Comparison of ENCODE assay signal across 9 mouse cellular contexts in the genomic region with DNA sequence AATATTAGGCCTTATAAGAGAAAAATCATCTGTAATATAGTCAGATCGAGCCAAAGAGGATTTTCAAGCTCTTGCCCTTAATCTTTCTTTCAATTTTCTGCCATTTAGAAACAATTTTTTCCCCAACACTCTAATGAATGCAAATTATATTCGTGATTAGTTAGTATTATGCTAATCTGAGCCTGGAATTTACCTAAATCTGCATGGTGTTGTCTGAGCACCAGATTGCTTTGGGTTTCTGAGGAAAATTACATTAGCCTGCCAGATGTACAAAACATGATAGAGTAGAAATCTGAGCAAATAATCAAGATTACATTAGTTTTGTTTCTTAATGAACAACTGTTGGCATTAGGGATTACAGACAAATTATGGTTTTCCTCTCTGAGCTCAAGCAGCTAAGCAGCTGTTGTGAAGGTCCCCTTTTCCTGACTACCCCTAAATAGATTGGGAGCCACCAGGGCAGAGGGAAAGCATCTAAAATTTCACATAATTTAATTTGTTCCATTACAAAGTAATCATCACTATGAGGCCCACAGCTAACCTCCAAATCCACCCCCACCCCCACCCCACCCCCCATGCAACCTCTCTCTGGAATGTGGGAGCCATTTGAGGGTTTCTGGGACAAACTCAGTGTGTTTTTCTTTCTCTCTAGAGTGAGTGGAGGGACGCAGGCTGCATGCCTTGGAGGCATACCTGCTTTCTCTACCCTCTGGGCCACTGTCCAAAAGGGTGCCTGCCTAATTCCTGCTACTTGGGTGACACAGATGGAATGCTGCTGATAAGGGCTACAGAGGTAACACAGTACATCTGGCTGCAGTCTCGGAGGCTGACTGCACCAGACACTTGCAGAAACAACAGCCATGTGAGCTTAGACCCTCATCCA. TPM values are rescaled to one million over a fixed set of nuclear protein-coding genes. Genes with fewer than 3 reads are reported as not detected.
A peak's percentile ranks its signal among the peaks of the same experiment; 100 is the strongest.
DNase-seq lines count a peak whose midpoint lies in the region; ATAC-seq and TF ChIP-seq lines count a peak whose summit lies in the region.
"Had no signal": no experiment of that assay in that cellular context is flagged by ENCODE, and none has a peak within 500 bp of the region (broad histone marks: within the 10 kb centered on the region; RNA-seq: fewer than 3 reads in every experiment).

No protein-coding gene starts in this region.

- H3K36me3 ChIP-seq in neural tube, embryonic 13.5 days = no peaks in the 10 kb centered on the region
- no peaks in the 10 kb centered on the region for H3K36me3 ChIP-seq in forebrain, postnatal 0 days (ENCODE audit: insufficient read depth)
- H3K36me3 ChIP-seq in myocyte (ENCODE audit: control insufficient read depth, insufficient read depth) = no peaks in the 10 kb centered on the region

- TF ChIP-seq CTCF in forebrain, postnatal 0 days (IDR thresholded peaks at IDR 0.05; ENCODE audit: low read depth) = no peak

- no peaks in the 10 kb centered on the region for H3K27me3 ChIP-seq in neural tube, embryonic 13.5 days
- H3K27me3 ChIP-seq in forebrain, postnatal 0 days (ENCODE audit: insufficient read depth, low read length) = no peaks in the 10 kb centered on the region
- H3K27me3 ChIP-seq in myocyte (ENCODE audit: control insufficient read depth, insufficient read depth, insufficient read length) = no peaks in the 10 kb centered on the region
- H3K27me3 ChIP-seq: megakaryocyte, embryonic 14.5 days had no signal

- H3K9me3 ChIP-seq in neural tube, embryonic 13.5 days = no peaks in the 10 kb centered on the region
- H3K9me3 ChIP-seq in forebrain, postnatal 0 days (ENCODE audit: low read length) = no peaks in the 10 kb centered on the region
- H3K9me3 ChIP-seq: megakaryocyte, embryonic 14.5 days had no signal

- H3K4me3 ChIP-seq in neural tube, embryonic 13.5 days = no peak overlapping the region
- H3K4me3 ChIP-seq in forebrain, postnatal 0 days (ENCODE audit: low read depth, low read length) = no peak overlapping the region
- no peak overlapping the region for H3K4me3 ChIP-seq in myocyte

- H3K79me2 ChIP-seq in myocyte (ENCODE audit: control insufficient read depth, insufficient read depth) = no peaks in the 10 kb centered on the region

- no peak overlapping the region for H3K4me2 ChIP-seq in neural tube, embryonic 13.5 days
- H3K4me2 ChIP-seq in forebrain, postnatal 0 days (ENCODE audit: low read depth) = no peak overlapping the region
- H3K4me2 ChIP-seq in myocyte (ENCODE audit: low read depth) = peak overlapping the region; percentile 55

- DNase-seq in neural tube, embryonic 10.5 days (ENCODE audit: extremely low spot score, low spot score) = no peak
- no peak for DNase-seq in forebrain, postnatal 0 days
- DNase-seq in kidney, postnatal 25 days = peak; percentile 22 to 50
- DNase-seq in thymus, postnatal 0 days (ENCODE audit: low spot score) = no peak
- DNase-seq in liver = no peak
- no peak for DNase-seq in left cerebral cortex, adult 11 months (ENCODE audit: low spot score)

- ATAC-seq in neural tube, embryonic 13.5 days (ENCODE audit: low read depth) = peak; percentile 26; the same call in 1 of the 2 replicates
- peak; percentile 59; the same call in 1 of the 2 replicates for ATAC-seq in forebrain, postnatal 0 days

- H3K9ac ChIP-seq in neural tube, embryonic 13.5 days = no peak overlapping the region
- H3K9ac ChIP-seq in forebrain, postnatal 0 days = no peak overlapping the region

- H3K4me1 ChIP-seq in neural tube, embryonic 13.5 days (replicated peaks) = peaks cover 42% of the 10 kb centered on the region
- H3K4me1 ChIP-seq in forebrain, postnatal 0 days (ENCODE audit: insufficient read depth) = peaks cover 5% of the 10 kb centered on the region; the same call in 1 of the 2 replicates

- H3ac ChIP-seq in myocyte (ENCODE audit: control insufficient read depth, insufficient read length) = no peak overlapping the region

- WGBS in neural tube, embryonic 13.5 days = 41% methylated on average over 4 of the region's 4 CpGs
- WGBS in forebrain, postnatal 0 days = 22% methylated on average over 4 of the region's 4 CpGs

- TF ChIP-seq POLR2A in myocyte (IDR thresholded peaks at IDR 0.05; ENCODE audit: insufficient read length, low read depth) = no peak

- peak overlapping the region; percentile 79 for H3K27ac ChIP-seq in neural tube, embryonic 13.5 days (replicated peaks)
- H3K27ac ChIP-seq in forebrain, postnatal 0 days (ENCODE audit: low read depth, low read length) = peak overlapping the region; percentile 21; the same call in 1 of the 2 replicates

TF ChIP-seq in myocyte, 11 proteins besides CTCF, POLR2A, EP300 and RAD21:
- TF ChIP-seq MYOD1 (IDR thresholded peaks at IDR 0.05; ENCODE audit: control insufficient read depth in 1 of 3, insufficient read length in 2 of 3, low read depth in 2 of 3) (peak in 1 of 3 experiments; percentile 35), TCF3 (IDR thresholded peaks at IDR 0.05; ENCODE audit: insufficient read length, low read depth) (no peak)
TF ChIP-seq in myocyte: peak in this region for 1.

RNA-seq across cellular contexts. Expression of gene Nfib, which starts 14.2 kb away (rescaled TPM):
- 71.3 and 81.2 TPM in 2 replicates for polyA plus RNA-seq in neural tube, embryonic 13.5 days (2015; fragmentation: Nextera tagmentation; extraction: Ambion mirVana)
- total RNA-seq in forebrain, postnatal 0 days (2014; rRNA removed) = 114 and 135 TPM in 2 replicates
- polyA plus RNA-seq in forebrain, postnatal 0 days (2015; fragmentation: Nextera tagmentation; extraction: Ambion mirVana) = 40.2 and 69.0 TPM in 2 replicates
- 7.7 TPM for polyA plus RNA-seq in myocyte (2012; fragmentation: generic; extraction: Trizol)
- polyA plus RNA-seq in thymus, postnatal 0 days (2015; fragmentation: Nextera tagmentation; extraction: Ambion mirVana) = 6.9 and 10.4 TPM in 2 replicates

Comparison
In these comparisons a context has a peak if more than half of its experiments do, and no peak if none do; other contexts are left out.
1. DNase-seq: peak in kidney, postnatal 25 days (2 of 2); none in neural tube, embryonic 10.5 days (single experiment), forebrain, postnatal 0 days (single experiment), thymus, postnatal 0 days (single experiment), liver (single experiment) and left cerebral cortex, adult 11 months (single experiment).